Mouse (Mus musculus) NIH3T3 (cell line): ENCODE results near the gene 1500009C09Rik.
"Not testable (repeated sequence)": the region's sequence is repeated elsewhere in the genome, so short reads cannot be mapped to it uniquely, and the experiment has no call there.

Experiments
- DNase-seq: peaks from one replicate; pipeline ENCODE4 v3.0.0-alpha.2; 2012; ENCODE audit warnings: low read depth

The 1500009C09Rik gene

GRCm38 (mm10) chr15:82218778-82219666 lies 33.2 kb upstream of the 1500009C09Rik start:
- DNase-seq, result no peak

DNA sequence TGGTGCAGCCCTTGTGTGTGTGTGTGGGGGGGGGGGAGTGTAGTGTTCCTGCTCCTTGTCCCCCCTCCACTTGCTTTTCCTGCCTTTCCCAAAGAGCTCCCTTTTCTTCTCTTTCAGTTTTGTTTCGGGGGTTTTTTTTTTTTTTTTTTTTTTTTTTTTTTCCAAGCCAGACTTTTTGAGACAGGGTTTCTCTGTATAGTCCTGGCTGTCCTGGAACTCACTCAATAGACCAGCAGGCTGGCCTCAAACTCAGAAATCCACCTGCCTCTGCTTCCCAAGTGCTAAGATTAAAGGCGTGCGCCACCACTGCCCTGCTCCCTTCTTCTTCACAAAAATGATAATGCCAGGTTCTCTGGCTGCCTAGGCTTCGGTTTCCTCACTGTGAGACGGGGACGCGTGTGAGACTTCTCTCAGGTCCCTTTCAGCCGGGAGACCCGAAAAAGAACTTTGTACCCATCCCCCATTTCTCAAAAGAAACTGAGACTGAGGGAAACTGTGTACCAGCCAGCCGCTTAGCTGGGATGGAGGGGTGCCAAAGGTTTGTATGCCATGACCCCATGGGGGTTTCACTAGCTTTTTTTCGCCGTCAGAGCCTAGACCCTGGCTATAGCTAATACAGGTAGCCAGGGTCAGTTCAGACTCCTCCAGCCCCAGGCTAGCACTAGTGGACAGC lies 32.1 kb upstream of the 1500009C09Rik start:
- no peak for DNase-seq

GRCm38 (mm10) chr15:82221104-82221860 lies 30.9 kb upstream of the 1500009C09Rik start:
- DNase-seq, result peak; percentile 40

DNA sequence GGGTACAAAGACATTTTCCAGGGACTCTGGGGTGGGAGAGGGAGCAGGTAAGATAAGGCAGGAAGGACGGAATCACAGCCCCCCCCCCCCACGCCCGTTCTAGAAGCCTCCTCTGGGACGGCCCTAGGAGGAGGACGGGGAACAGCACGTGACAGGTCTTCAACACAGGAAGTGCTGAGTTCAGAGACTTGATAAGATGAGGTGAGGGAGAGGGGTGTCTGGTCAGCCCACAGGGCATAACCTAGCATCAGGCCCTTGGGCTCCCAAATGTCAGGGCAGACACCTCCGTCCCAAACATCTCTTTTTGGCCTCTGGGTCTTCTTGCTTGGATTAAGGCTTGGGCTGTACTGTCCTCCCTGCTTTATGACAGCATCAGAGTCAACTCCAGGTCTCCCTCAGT lies 28.9 kb upstream of the 1500009C09Rik start:
- no peak for DNase-seq

DNA sequence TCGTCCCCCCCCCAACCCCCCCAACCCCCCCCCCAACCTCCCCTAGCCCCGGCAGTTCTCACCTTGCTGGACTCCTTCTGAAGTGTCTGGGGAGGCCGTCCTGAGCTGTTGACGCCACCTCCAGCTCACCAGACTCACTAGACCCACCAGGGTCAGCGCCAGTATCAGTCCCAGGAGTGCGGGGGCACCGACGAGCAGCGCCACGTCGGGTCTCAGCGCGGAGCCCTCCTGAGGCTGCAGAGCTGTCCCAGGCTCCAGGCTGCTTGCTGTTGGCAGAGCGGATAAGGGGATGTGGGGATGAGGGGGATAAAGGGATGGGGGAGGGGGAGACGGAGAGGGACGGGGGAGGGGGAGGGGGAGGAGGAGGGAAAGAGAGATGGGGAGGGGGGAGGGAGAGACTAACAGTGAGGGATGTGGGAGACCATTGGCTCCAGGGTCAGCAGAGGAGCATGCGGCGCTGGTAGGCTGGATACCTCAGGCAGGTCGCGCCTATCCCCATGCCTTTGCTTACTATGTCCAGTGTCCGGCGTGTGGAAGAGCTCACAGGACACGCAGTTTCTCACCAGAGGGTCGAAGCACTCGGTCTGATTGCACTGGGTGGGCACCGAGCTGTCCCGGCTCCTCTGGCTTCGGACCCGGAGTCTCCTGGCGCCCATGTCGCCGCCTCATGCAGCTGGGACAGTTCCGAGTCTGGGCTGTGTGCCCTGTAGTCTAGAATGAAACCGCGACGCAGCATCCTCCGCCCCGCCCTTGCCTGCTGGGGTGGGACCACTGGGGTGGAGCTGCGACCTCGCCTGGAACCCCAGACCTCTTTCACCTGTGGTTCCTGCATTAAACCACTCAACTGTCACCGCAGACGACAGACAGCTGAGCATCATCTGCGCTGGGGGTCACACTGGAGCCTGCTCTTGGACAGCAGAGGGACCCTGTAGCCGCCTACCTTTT lies 28.3 kb upstream of the 1500009C09Rik start, which contains the start of gene Tnfrsf13c:
Tnfrsf13c (minus strand) TSS at position 713 of the 945 bp plus-strand sequence.
- DNase-seq, result no peak

GRCm38 (mm10) chr15:82224602-82225215 lies 27.5 kb upstream of the 1500009C09Rik start:
- no peak for DNase-seq

DNA sequence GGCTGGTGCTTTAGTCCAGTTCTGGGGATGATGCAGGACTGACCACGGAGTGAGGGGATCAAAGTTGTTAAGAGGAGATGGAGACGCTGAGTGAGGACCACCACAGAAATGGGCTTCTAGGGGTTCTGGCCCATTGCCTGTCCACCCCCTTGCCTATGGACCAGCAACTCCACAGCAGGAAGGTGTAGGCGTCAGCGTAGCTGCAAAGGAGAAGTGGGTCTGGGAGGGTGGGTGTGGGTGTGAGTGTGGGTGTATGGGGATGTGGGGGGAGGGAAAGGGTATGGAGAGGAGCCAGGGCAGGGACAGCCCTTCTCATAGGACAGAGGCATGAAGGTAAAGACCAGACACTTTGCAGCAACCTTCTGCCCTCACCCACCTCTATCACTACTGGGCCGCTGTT lies 26.4 kb upstream of the 1500009C09Rik start:
- no peak for DNase-seq

- DNase-seq, result no peak
Observed at GRCm38 (mm10) chr15:82229542-82230045, 22.6 kb upstream of the 1500009C09Rik start.

GRCm38 (mm10) chr15:82230098-82230611 lies 22.0 kb upstream of the 1500009C09Rik start:
- DNase-seq, result no peak

DNA sequence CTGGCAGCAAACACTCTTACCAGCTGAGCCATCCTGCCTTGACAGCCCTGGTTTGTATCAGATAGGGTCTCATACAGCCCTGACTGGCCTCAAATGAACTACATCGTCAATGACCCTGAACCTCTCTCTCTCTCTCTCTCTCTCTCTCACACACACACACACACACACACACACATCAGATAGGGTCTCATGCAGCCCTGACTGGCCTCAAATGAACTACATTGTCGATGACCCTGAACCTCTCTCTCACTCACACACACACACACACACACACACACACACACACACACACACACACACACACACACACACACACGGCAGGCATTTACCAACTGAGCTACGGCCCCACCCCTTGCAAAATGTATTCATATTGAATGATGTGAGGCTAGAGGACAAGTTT lies 21.1 kb upstream of the 1500009C09Rik start:
- no peak for DNase-seq

GRCm38 (mm10) chr15:82231591-82232378 lies 20.4 kb upstream of the 1500009C09Rik start:
- DNase-seq, result no peak

- DNase-seq, result no peak
Observed at GRCm38 (mm10) chr15:82232651-82233050, 19.5 kb upstream of the 1500009C09Rik start.

GRCm38 (mm10) chr15:82235661-82236060 lies 16.5 kb upstream of the 1500009C09Rik start:
- DNase-seq, result peak; percentile 38

DNA sequence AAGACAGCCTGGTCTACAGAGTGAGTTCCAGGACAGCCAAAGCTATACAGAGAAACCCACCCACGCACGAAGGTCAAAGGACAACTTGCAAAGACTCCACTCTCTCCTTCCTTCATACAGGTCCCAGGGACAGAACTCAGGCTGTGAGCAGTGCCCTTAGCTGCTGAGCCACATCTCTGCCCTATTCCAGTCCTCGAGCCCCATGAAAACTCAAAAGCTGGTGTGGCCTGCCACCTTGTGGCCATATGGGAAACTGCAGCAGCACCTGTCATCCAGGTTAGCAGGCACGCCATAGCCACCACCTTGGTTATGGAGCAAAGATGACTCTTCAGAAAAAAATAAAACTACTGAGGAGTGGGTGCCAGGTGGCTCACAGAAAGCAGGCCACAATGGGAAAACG lies 15.6 kb upstream of the 1500009C09Rik start:
- DNase-seq, result peak; percentile 86

DNA sequence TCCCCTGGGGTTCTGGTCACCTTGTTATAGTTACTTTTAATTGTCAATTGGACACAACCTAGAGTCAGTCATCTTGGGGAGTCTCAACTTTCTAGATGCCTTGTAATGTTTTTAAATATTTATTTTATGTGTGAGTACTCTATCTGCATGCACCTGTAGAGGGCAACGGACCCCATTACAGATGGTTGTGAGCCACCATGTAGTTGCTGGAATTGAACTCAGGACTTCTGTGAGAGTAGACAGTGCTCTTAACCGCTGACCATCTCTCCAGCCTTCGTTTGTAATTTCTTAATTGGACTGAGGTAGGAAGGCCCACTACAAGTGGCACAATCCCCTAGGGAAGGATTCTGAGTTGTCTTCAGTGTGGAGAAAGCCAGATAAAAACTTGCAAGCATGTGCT lies 8.9 kb upstream of the 1500009C09Rik start:
- no peak for DNase-seq

GRCm38 (mm10) chr15:82243742-82244114 lies 8.5 kb upstream of the 1500009C09Rik start:
- peak; percentile 70 for DNase-seq

DNA sequence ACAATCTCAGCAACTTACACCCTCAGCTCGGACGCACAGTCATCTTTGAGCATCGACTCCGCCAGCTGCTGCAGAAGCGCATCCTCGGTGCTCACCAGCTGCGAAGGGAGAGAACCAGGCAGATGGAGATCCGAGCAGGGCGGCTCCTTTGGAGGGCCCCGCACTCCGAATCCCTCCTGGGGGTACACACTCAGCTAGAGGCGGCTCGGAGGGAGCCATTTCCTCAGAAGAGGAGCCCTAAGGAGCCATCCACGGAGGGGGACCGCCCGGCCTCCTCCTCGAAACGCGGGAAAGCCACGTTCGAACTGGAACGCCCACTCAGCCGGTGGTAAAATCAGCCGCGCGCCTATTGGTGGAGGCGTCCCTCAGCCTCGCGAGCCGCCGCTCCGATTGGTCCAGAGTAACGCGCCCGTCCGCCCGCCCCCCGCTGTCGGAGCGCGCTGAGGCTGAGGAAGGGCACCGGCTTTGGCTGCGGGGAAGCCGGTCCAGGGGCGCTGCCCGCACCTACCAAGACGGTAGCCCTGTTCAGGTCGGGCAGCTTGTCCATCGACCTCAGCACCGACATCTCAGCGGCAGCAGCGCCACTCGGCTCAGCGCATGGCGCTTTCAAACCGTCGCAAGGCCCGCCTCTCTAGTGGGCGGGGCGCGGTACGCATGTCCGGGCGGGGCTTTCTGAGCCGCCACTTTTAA lies 7.9 kb upstream of the 1500009C09Rik start, which contains the start of gene Cenpm:
Cenpm (minus strand) TSS at position 634 of the 690 bp plus-strand sequence.
- DNase-seq, result peak; percentile 94

DNA sequence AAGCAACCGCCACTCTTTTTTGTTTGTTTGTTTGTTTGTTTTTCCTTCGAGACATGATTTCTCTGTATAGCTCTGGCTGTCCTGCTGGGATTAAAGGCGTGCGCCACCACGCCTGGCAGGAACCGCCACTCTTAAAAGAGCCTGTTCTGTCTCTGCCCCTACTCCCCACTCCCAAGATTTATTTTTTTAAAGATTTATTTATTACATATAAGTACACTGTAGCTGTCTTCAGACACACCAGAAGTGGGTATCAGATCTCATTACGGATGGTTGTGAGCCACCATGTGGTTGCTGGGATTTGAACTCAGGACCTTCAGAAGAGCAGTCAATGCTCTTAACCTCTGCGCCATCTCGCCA lies 7.4 kb upstream of the 1500009C09Rik start:
- not testable (repeated sequence) for DNase-seq
